13 mouse cellular contexts compared by ENCODE assay signal in the genomic region with DNA sequence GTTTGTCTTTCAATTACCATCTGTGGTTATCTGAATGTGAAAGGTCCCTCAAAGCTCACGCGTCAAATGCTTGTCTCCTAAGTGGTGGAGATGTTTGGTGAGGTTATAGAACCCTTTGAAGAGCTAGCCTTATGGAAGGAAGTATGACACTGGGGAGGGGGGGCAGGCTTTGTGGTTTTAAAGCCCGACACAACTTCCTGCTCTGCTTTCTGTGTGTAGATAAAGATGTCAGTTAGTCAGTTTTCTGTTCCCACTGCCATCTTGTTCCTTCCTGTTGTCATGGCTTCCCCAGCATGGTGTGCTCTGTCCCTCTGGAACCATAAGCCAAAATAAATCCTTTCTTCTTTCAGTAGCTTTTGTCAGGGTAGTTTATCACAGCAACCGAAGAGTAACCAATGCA.
"Had no signal": no experiment of that assay in that cellular context is flagged by ENCODE, and none has a peak within 500 bp of the region (broad histone marks: within the 10 kb centered on the region; RNA-seq: fewer than 3 reads in every experiment).

No protein-coding gene starts in this region.

- H3K27me3 ChIP-seq: intestine, embryonic 15.5 days; liver, embryonic 15.5 days; midbrain, embryonic 12.5 days had no signal

- H3K27ac ChIP-seq: intestine, embryonic 15.5 days; limb, embryonic 10.5 days; liver, embryonic 15.5 days; macrophage; midbrain, embryonic 12.5 days had no signal

- ATAC-seq: intestine, embryonic 15.5 days; midbrain, embryonic 16.5 days had no signal

- H3K4me1 ChIP-seq: intestine, embryonic 15.5 days; limb, embryonic 10.5 days; liver, embryonic 15.5 days; midbrain, embryonic 12.5 days had no signal

- H3K9ac ChIP-seq: intestine, embryonic 15.5 days; liver, embryonic 15.5 days; midbrain, embryonic 12.5 days had no signal

- DNase-seq: kidney, adult 18-20 months; kidney, postnatal 10 days; kidney, postnatal 4 days; lung, adult 2 months; lung, postnatal 10 days; right cerebral cortex, postnatal 4 days; spleen, adult 18-20 months had no signal

- H3K36me3 ChIP-seq: intestine, embryonic 15.5 days; limb, embryonic 10.5 days; liver, embryonic 15.5 days; midbrain, embryonic 12.5 days had no signal

- H3K9me3 ChIP-seq: intestine, embryonic 15.5 days; limb, embryonic 10.5 days; liver, embryonic 15.5 days; midbrain, embryonic 12.5 days had no signal

- H3K4me3 ChIP-seq: intestine, embryonic 15.5 days; limb, embryonic 10.5 days; liver, embryonic 15.5 days; midbrain, embryonic 12.5 days had no signal
